Mouse (Mus musculus): ENCODE results near the gene Hist1h4f.
"Not testable (repeated sequence)": the region's sequence is repeated elsewhere in the genome, so short reads cannot be mapped to it uniquely, and the experiment has no call there.

The Hist1h4f gene

GRCm38 (mm10) chr13:23554925-23555838, 3.7 kb upstream of the Hist1h4f start:
- peak; percentile 80 for DNase-seq (ENCODE audit: low spot score)

DNA sequence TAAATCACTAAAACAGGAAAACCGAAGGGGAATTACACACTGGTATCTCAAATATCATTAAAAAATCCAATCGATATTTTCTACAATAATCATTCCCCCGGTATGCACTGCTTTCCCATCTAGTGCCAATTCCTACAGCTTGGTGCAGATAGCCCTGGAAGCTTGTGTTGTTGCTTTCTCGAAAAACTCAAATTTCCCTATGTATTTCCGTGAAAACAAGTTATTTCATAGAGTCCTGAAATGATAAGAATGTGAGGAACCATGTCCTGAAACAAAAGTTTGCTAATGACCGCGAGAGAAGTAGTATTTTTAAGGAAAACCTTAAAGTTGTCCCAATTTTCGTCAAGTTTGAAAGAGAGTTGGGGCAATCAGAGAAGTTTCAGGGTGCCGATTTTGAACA, 2.9 kb upstream of the Hist1h4f start:
- DNase-seq (ENCODE audit: low spot score): no peak

DNA sequence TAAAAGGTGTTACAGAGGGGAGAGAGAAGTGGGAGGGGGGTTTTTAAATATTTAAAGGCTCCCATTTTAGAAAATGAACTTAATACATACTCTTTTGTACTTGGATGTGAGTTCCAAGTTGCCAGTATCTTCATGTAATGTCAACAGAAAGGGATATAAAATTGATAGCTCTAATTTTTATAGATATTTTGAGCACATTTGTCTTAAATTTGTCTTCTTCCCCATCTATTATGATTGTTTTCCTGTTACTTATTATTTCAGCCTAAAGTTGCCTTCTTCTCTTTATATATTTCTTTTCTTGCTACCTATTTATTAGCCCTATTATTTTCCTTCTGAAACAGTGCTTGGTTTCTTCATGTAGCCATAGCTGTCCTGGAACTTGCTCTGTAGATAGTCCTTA, 1.5 kb upstream of the Hist1h4f start, which contains the start of gene Hist1h1d:
Gene Hist1h1d (plus strand): TSS at position 301 of the 400 bp plus-strand sequence.
- DNase-seq (ENCODE audit: low spot score): no peak

GRCm38 (mm10) chr13:23551931-23552914, 775 bp upstream of the Hist1h4f start:
- DNase-seq (ENCODE audit: low spot score): no peak

- no peak for DNase-seq (ENCODE audit: low spot score)
Measured at GRCm38 (mm10) chr13:23550761-23551145, 695 bp downstream of the Hist1h4f start.

GRCm38 (mm10) chr13:23546694-23547093, 4.8 kb downstream of the Hist1h4f start:
- DNase-seq (ENCODE audit: low spot score): no peak

- DNase-seq (ENCODE audit: low spot score): not testable (repeated sequence)
Measured at GRCm38 (mm10) chr13:23544787-23545120, 6.7 kb downstream of the Hist1h4f start.

DNA sequence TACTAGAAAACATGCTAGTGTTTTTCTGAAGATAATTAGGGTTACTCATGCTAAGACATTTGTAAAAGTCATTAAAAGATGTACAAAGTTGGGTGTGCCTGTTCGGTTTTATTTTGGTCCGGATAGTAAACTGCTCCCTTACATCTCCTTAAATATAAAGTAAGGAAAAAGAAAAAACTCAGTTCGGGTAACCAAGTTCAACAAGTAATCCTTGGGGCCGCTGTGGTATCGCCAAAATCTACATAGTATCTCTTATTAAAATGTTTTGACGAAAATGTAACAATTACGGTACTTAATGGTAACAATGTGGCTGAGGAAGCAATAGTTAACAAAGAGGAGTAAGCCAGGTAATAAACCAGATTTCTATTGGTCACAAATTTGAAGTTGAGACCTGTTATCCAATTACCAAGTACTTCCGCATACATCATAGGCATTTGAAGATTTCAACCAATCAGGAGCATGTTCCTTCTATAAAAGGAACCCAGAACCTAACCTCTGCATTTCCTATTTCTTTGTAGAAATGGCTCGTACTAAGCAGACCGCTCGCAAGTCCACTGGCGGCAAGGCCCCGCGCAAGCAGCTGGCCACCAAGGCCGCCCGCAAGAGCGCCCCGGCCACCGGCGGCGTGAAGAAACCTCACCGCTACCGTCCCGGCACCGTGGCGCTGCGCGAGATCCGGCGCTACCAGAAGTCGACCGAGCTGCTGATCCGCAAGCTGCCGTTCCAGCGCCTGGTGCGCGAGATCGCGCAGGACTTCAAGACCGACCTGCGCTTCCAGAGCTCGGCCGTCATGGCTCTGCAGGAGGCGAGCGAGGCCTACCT, 7.3 kb downstream of the Hist1h4f start, which contains the start of gene Hist1h3f:
Gene Hist1h3f (plus strand): TSS at position 88 of the 822 bp plus-strand sequence.
- DNase-seq (ENCODE audit: low spot score): peak; percentile 95

DNA sequence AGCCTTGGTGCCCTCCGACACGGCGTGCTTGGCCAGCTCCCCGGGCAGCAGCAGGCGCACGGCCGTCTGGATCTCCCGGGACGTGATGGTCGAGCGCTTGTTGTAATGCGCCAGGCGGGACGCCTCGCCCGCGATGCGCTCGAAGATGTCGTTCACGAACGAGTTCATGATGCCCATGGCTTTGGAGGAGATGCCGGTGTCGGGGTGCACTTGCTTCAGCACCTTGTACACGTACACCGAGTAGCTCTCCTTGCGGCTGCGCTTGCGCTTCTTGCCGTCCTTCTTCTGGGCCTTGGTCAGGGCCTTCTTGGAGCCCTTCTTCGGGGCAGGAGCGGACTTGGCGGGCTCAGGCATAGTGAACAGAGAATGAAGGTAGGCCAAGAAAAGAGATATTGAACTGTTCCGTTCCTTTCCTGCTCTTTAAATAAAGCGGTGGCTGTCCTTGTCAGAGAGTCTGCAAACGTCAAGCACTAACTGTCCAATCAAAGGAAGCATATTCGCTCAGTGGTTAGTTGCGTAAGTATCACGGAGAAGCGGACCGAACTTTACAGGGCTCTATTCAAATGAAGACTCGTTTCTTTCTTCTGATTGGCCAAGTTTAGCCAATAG, 8.3 kb downstream of the Hist1h4f start, which contains the start of gene Hist1h2bh:
Gene Hist1h2bh (minus strand): TSS at position 394 of the 609 bp plus-strand sequence.
- DNase-seq (ENCODE audit: low spot score): peak; percentile 93

- not testable (repeated sequence) for DNase-seq (ENCODE audit: low spot score)
Measured at GRCm38 (mm10) chr13:23542225-23542980, 9.0 kb downstream of the Hist1h4f start.

DNA sequence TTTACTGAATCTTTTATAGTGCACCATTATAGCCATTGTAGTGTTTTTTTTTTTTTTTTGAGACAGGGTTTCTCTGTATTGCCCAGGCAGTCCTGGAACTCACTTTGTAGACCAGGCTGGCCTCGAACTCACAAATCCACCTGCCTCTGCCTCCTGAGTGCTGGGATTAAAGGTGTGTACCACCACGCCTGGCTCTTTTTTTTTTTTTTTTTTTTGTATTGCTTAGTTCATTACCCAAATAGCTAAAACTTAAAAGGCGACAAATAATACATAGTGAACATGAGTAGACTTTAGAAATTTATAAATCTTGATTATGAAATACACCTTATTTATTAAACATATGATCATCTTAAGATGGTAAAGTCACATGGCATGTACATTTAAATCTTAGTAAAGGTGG, 10.0 kb downstream of the Hist1h4f start:
- no peak for DNase-seq (ENCODE audit: low spot score)

GRCm38 (mm10) chr13:23539821-23540220, 11.6 kb downstream of the Hist1h4f start:
- not testable (repeated sequence) for DNase-seq (ENCODE audit: low spot score)

DNA sequence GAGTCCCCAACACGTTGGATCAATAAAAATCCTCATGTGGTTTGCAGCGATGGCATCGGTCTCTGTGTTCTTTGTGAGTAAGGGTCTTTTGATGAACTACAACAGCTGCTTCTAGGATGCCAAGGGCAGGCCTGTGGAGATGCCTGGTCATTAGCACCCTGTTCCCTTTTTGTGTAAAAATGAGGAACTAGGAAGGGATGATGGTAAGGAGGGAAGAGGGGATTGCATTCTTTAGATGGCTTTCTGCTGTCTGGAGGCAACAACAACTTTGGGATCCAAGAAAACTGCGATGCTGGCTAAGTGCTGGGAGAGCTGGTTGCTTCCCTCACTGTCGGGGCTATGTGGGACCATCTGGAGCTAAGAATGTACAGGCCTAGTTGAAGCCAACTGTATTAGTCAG, 13.2 kb downstream of the Hist1h4f start:
- DNase-seq (ENCODE audit: low spot score): no peak

- DNase-seq (ENCODE audit: low spot score): no peak
Measured at GRCm38 (mm10) chr13:23537006-23537710, 14.3 kb downstream of the Hist1h4f start.

DNA sequence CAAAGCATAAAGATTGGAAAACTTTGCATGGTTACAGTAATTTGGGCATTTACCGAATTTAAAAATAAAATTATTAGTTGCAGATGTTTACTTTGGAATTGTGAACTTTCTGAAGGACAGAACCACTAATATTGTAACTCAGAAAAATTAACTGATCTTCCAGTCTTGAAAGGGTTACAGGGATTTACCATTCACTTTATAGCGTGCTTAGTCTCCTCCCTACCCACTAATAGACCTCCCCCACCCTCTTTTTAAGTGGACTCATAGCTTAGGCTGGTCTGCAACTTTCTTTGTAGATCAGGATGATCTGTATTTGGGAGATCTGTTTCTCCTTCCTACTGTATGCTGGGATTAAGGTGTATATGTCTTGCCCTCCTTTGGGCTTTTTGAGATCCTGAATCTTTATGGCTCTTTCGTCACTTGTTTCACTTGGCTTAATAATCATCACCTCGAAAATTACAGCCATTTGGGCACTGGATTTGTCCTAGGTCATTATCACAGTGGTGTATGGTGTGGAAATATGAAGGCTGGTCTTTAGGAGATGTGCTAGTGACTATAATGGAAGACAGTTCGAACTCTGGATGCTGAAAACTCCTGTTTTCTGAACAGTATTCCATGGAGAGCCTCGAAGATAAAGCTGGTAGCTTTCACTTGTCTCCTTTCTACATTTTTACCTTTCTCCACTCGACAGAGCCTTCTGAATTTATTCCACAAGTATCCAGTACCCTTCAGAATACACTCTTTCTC, 15.2 kb downstream of the Hist1h4f start:
- no peak for DNase-seq (ENCODE audit: low spot score)

DNA sequence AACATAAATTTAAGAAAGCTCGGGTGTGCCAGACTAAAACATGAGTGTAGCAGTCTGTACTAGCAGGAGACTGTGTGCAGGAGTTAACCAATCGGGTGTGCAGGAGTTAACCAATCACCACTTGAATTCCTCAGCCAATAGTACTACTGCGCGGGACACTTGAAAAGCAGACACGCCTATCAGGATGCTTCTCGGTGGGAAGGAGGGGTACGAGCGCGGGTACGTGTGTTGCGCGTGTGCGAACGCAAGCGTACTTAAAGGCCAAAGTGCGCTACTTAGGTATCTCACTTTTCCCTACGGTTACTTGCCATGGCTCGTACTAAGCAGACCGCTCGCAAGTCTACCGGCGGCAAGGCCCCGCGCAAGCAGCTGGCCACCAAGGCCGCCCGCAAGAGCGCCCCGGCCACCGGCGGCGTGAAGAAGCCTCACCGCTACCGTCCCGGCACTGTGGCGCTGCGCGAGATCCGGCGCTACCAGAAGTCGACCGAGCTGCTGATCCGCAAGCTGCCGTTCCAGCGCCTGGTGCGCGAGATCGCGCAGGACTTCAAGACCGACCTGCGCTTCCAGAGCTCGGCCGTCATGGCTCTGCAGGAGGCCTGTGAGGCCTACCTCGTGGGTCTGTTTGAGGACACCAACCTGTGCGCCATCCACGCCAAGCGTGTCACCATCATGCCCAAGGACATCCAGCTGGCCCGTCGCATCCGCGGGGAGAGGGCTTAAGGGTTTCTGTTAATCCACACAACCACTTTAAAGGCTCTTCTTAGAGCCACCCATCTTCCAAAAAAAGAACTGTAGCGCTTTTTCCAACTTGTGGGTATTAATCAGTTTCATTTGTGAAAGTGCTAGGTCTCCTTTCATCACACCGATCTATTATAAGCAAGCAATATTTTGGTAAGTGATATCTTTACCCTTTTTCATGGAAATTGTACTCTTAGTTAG, 16.0 kb downstream of the Hist1h4f start, which contains the start of gene Hist1h3g:
Gene Hist1h3g (plus strand): TSS at position 286 of the 939 bp plus-strand sequence.
- peak; percentile 91 for DNase-seq (ENCODE audit: low spot score)

GRCm38 (mm10) chr13:23534368-23535131, 16.9 kb downstream of the Hist1h4f start:
- DNase-seq (ENCODE audit: low spot score): no peak
